Mouse (Mus musculus): ENCODE measurements around the gene Nsrp1. TPM values are rescaled to one million over a fixed set of nuclear protein-coding genes. Genes with fewer than 3 reads are reported as not detected.

Nsrp1 gene
- total RNA-seq, 2 experiments from 2014 or later: 18.7 to 20.9 TPM

- no peak for DNase-seq (ENCODE audit: low spot score in 2 of 2)
These were observed 9.4 kb downstream of the Nsrp1 start for GRCm38 (mm10) chr11:77068825-77069224.

GRCm38 (mm10) chr11:77063406-77063805, 14.8 kb downstream of the Nsrp1 start:
- no peak for DNase-seq (ENCODE audit: low spot score in 2 of 2)
- intact Hi-C loops (cut with DNase I): no loop called here

More at GRCm38 (mm10) chr11:77068825-77069224, 9.4 kb downstream of the Nsrp1 start:
- intact Hi-C loops (cut with DNase I): no loop called here

GRCm38 (mm10) chr11:77061951-77062350, 16.3 kb downstream of the Nsrp1 start:
- no peak for DNase-seq (ENCODE audit: low spot score in 2 of 2)
- intact Hi-C loops (cut with DNase I): no loop called here

- DNase-seq (ENCODE audit: low spot score in 2 of 2): no peak
- intact Hi-C loops (cut with DNase I): no loop called here
These were observed 35.4 kb downstream of the Nsrp1 start for GRCm38 (mm10) chr11:77042816-77043215.

- no peak for DNase-seq (ENCODE audit: low spot score in 2 of 2)
- intact Hi-C loops (cut with DNase I): no loop called here
These were observed 36.3 kb downstream of the Nsrp1 start for GRCm38 (mm10) chr11:77041891-77042290.

- no peak for DNase-seq (ENCODE audit: low spot score in 2 of 2)
- intact Hi-C loops (cut with DNase I): no loop called here
These were observed 46.9 kb downstream of the Nsrp1 start for GRCm38 (mm10) chr11:77031151-77031934.

- DNase-seq (ENCODE audit: low spot score in 2 of 2): no peak
- intact Hi-C loops (cut with DNase I): no loop called here
These were observed 50.1 kb downstream of the Nsrp1 start for GRCm38 (mm10) chr11:77028157-77028556.

- DNase-seq (ENCODE audit: low spot score in 2 of 2): no peak
- intact Hi-C loops (cut with DNase I): no loop called here
These were observed 51.7 kb downstream of the Nsrp1 start for GRCm38 (mm10) chr11:77026559-77026958.

- intact Hi-C loops (cut with DNase I): no loop called here
- no peak for DNase-seq (ENCODE audit: low spot score in 2 of 2)
These were observed 56.4 kb downstream of the Nsrp1 start for GRCm38 (mm10) chr11:77021749-77022396.

- DNase-seq (ENCODE audit: low spot score in 2 of 2): no peak
- intact Hi-C loops (cut with DNase I): no loop called here
These were observed 58.7 kb downstream of the Nsrp1 start for GRCm38 (mm10) chr11:77019539-77019938.

GRCm38 (mm10) chr11:77018046-77018445, 60.2 kb downstream of the Nsrp1 start:
- no peak for DNase-seq (ENCODE audit: low spot score in 2 of 2)
- intact Hi-C loops (cut with DNase I): no loop called here

GRCm38 (mm10) chr11:77010762-77011475, 67.3 kb downstream of the Nsrp1 start:
- DNase-seq (ENCODE audit: low spot score in 2 of 2): no peak

GRCm38 (mm10) chr11:77009069-77010025, 68.9 kb downstream of the Nsrp1 start:
- intact Hi-C loops (cut with DNase I): no loop called here
- no peak for DNase-seq (ENCODE audit: low spot score in 2 of 2)

More at GRCm38 (mm10) chr11:77010762-77011475, 67.3 kb downstream of the Nsrp1 start:
- intact Hi-C loops (cut with DNase I): no loop called here

GRCm38 (mm10) chr11:77006616-77007015, 71.6 kb downstream of the Nsrp1 start:
- DNase-seq (ENCODE audit: low spot score in 2 of 2): no peak

GRCm38 (mm10) chr11:77005881-77006280, 72.4 kb downstream of the Nsrp1 start:
- intact Hi-C loops (cut with DNase I): no loop called here
- DNase-seq (ENCODE audit: low spot score in 2 of 2): peak in 1 of 2 experiments; percentile 7

More at GRCm38 (mm10) chr11:77006616-77007015, 71.6 kb downstream of the Nsrp1 start:
- intact Hi-C loops (cut with DNase I): no loop called here

- no peak for DNase-seq (ENCODE audit: low spot score in 2 of 2)
- intact Hi-C loops (cut with DNase I): no loop called here
These were observed 75.9 kb downstream of the Nsrp1 start for GRCm38 (mm10) chr11:77002361-77002760.

GRCm38 (mm10) chr11:77000741-77001140, 77.5 kb downstream of the Nsrp1 start:
- intact Hi-C loops (cut with DNase I): no loop called here
- no peak for DNase-seq (ENCODE audit: low spot score in 2 of 2)

- peak in 1 of 2 experiments; percentile 57 for DNase-seq (ENCODE audit: low spot score in 2 of 2)
These were observed 79.5 kb downstream of the Nsrp1 start for GRCm38 (mm10) chr11:76998705-76999226.

More at GRCm38 (mm10) chr11:76998705-76999226, 79.5 kb downstream of the Nsrp1 start:
- intact Hi-C loops (cut with DNase I): loop anchor here (5.0 to 10.0 kb wide), 2 partner anchors 74 to 316 kb away; no protein-coding TSS in a partner anchor

Data from left cerebral cortex, postnatal 25 days (tissue).